Mouse (Mus musculus) MEL (cell line): ENCODE data around the gene Gm38431.

Source experiments
- CTCF ChIP-seq, 3 experiments: IDR thresholded peaks in 2 of 3; conservative IDR thresholded peaks in 1 of 3; 2 replicates each; pipeline ENCODE4 v1.5.1; 2011 to 2012; ENCODE audit warnings: low read length in 3 of 3, low read depth in 2 of 3, mild to moderate bottlenecking in 2 of 3, improper control_type of control experiment in 1 of 3, inconsistent platforms in 1 of 3, mixed read lengths in 1 of 3, moderate library complexity in 1 of 3; ENCODE audit not compliant: control insufficient read depth in 1 of 3, insufficient read depth in 1 of 3, poor library complexity in 1 of 3, severe bottlenecking in 1 of 3
- E2F4 ChIP-seq: IDR thresholded peaks from 2 replicates; pipeline ENCODE4 v1.6.1; 2011; ENCODE audit warnings: low read depth, low read length, improper control_type of control experiment, borderline replicate concordance
- ELF1 ChIP-seq: IDR thresholded peaks from 2 replicates; pipeline ENCODE4 v1.6.1; 2014; ENCODE audit warnings: low read depth, mild to moderate bottlenecking, inconsistent platforms, low read length, improper control_type of control experiment, moderate library complexity
- EP300 ChIP-seq, 2 experiments: IDR thresholded peaks; 2 replicates each; pipeline ENCODE4 v1.6.1; 2011; ENCODE audit warnings: improper control_type of control experiment in 2 of 2, low read length in 2 of 2, low read depth in 1 of 2, mild to moderate bottlenecking in 1 of 2
- ETS1 ChIP-seq: IDR thresholded peaks from 2 replicates; pipeline ENCODE4 v1.6.1; 2012; ENCODE audit warnings: low read depth, mild to moderate bottlenecking, inconsistent platforms, low read length, improper control_type of control experiment, moderate library complexity
- JUND ChIP-seq: IDR thresholded peaks from 2 replicates; pipeline ENCODE4 v1.6.1; 2011; ENCODE audit warnings: low read depth, mild to moderate bottlenecking, improper control_type of control experiment, low read length
- MYC ChIP-seq: IDR thresholded peaks from 2 replicates; pipeline ENCODE4 v1.6.1; 2011; ENCODE audit warnings: low read depth, mild to moderate bottlenecking, low read length, improper control_type of control experiment, moderate library complexity
- POLR2A ChIP-seq, 2 experiments: IDR thresholded peaks; 2 replicates each; pipeline ENCODE4 v1.6.1; 2011 to 2012; ENCODE audit warnings: low read length in 2 of 2, mild to moderate bottlenecking in 2 of 2, control low read depth in 1 of 2, improper control_type of control experiment in 1 of 2, low read depth in 1 of 2, moderate library complexity in 1 of 2; ENCODE audit not compliant: control insufficient read depth in 1 of 2, insufficient read depth in 1 of 2, poor library complexity in 1 of 2
- POLR2AphosphoS2 ChIP-seq: IDR thresholded peaks from 2 replicates; pipeline ENCODE4 v1.6.1; 2011; ENCODE audit warnings: low read length, improper control_type of control experiment
- RAD21 ChIP-seq: IDR thresholded peaks from 2 replicates; pipeline ENCODE4 v1.6.1; 2011; ENCODE audit warnings: mild to moderate bottlenecking, low read depth, low read length, improper control_type of control experiment
- USF1 ChIP-seq: IDR thresholded peaks from 2 replicates; pipeline ENCODE4 v1.6.1; 2014; ENCODE audit warnings: low read depth, mild to moderate bottlenecking, inconsistent platforms, low read length, improper control_type of control experiment, moderate library complexity
- USF2 ChIP-seq, 2 experiments: IDR thresholded peaks; 2 replicates each; pipeline ENCODE4 v1.6.1; 2011 to 2012; ENCODE audit warnings: improper control_type of control experiment in 2 of 2, low read length in 2 of 2, borderline replicate concordance in 1 of 2, inconsistent platforms in 1 of 2, low read depth in 1 of 2, mild to moderate bottlenecking in 1 of 2; ENCODE audit not compliant: insufficient read depth in 1 of 2
- ZKSCAN1 ChIP-seq: IDR thresholded peaks from 2 replicates; pipeline ENCODE4 v1.6.1; 2012; ENCODE audit warnings: low read depth, mild to moderate bottlenecking, inconsistent platforms, low read length, improper control_type of control experiment, moderate library complexity

- TF ChIP-seq CTCF (IDR thresholded peaks at IDR 0.05 in 2 of 3, conservative IDR thresholded peaks at IDR 0.05 in 1 of 3; ENCODE audit: control insufficient read depth in 1 of 3, insufficient read depth in 1 of 3, low read depth in 2 of 3, low read length in 3 of 3, poor library complexity in 1 of 3, severe bottlenecking in 1 of 3) = no peak
- no peak for TF ChIP-seq EP300 (IDR thresholded peaks at IDR 0.05; ENCODE audit: low read depth in 1 of 2, low read length in 2 of 2)
- no peak for TF ChIP-seq ELF1
- no peak for TF ChIP-seq USF2 (IDR thresholded peaks at IDR 0.05; ENCODE audit: borderline replicate concordance in 1 of 2, insufficient read depth in 1 of 2, low read depth in 1 of 2, low read length in 2 of 2)
- no peak for TF ChIP-seq RAD21
- no peak for TF ChIP-seq ETS1
- no peak for TF ChIP-seq E2F4
- TF ChIP-seq USF1 = no peak
- no peak for TF ChIP-seq POLR2AphosphoS2
- no peak for TF ChIP-seq MYC
- no peak for TF ChIP-seq JUND
- no peak for TF ChIP-seq POLR2A (IDR thresholded peaks at IDR 0.05; ENCODE audit: control insufficient read depth in 1 of 2, insufficient read depth in 1 of 2, low read depth in 1 of 2, low read length in 2 of 2, poor library complexity in 1 of 2)
- no peak for TF ChIP-seq ZKSCAN1
These were observed 59.3 kb downstream of the Gm38431 start for GRCm38 (mm10) chr9:21032491-21032890.
